Mouse (Mus musculus) spleen, postnatal 36 days (tissue): ENCODE measurements at regions not wholly inside any gene's neighbourhood (a gene's known extent, or its start where the extent isn't known, plus 50 kb on each side); places are given as distances from the start of the nearest gene placed in this dataset.

Experiments
- DNase-seq, 2 experiments: peaks; one replicate each; pipeline ENCODE4 v3.0.0; 2022; ENCODE audit warnings: low spot score in 2 of 2, mixed read lengths in 1 of 2

- DNase-seq, result no peak
Observed at GRCm38 (mm10) chr5:39173491-39173890, 296.9 kb upstream of the Clnk start.

DNA sequence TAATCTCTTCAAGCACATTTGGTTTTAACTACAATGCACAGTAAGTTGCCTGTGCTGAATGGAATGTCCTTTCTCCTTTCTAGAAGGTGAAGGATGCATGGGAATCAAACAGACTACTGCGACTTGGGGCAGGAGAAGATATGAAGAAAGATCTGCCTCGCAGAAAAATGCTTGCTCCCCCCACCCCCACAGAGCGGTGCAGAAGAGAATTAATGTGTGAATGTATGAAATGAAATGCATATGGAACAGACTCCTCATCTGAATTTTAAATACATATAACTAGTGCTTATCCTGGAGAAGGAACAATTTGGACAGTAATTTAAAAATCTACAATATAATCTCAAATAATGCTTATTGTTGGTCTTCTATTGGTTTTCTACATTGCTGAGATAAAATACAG is 283.0 kb upstream of the Clnk start:
- no peak for DNase-seq

DNA sequence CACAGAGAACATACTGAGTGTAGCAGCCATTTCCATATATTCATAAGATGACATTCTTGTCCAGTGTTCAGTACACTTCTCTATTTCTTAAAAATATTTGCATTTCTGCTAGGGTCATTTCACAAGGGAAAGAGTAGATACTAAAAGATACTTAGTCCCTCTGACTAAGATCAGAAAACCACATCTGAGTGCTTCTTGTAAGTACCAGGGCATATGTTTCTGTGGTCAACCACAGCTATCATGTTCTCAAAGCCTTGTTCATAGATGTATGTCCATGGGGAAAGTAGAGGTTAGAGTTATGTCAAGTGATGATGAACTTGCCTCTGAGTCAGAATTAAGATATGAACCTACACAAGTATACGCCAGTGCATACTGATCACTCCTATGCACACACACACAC is 279.2 kb upstream of the Clnk start:
- peak; percentile 5 to 6 for DNase-seq

- DNase-seq, result peak; percentile 9 to 15
Observed at GRCm38 (mm10) chr5:39153291-39153794, 276.7 kb upstream of the Clnk start.

DNA sequence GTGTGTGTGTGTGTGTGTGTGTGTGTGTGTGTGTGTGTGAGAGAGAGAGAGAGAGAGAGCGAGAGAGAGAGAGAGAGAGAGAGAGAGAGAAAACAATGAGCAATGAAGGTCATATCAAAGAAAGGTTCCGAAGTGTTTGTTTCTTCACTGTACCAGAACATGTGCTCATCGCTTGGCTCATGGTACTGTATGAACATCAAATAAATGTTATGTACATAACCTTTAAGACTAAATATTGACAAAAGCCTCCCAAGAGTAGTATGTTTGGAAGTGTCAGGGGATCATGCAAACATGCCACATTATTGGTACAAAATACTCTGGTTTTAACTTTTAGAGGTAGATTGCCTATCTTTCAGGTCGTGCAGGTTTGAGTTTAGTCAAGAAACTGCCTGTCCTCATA is 275.3 kb upstream of the Clnk start:
- DNase-seq, result no peak

DNA sequence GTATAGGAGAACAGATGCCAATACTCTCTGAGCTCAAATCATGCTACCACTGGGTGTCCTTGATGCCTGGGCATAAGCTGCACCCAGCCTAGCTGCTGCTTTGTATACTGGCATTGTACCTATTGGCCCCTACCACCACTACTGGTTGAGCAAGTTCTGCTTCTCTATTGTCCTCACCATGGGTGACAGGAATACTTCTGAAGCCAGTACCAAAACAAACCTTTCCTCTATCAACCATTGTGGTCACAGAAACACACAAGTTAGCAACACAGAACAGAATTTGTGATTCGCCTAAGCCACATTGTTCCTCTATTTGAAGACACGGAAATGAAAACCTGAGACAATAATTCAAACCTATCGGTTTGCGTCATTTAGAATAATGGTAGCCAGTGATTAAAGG is 274.3 kb upstream of the Clnk start:
- DNase-seq, result peak in 1 of 2 experiments; percentile 1

GRCm38 (mm10) chr5:39145658-39146057 is 269.0 kb upstream of the Clnk start:
- no peak for DNase-seq

DNA sequence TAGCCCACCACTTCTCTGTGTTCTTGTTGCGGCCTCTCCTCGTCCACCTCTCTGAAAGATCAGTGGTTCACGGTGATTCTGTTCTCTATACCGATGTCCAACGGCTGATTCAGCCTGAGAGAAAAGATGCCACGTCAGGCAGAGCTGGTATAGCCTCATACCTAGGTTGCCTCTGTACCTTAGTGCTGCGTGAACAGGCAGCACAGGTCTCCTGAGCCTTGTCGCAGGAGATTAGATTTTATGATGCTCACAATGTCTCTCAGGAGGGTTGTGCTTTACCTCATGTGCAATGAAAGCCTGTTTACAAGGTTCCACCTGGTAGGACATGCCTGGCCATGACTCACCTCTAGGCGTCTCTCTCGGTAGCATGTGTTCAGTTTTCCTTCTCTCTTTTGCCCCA is 267.6 kb upstream of the Clnk start:
- no peak for DNase-seq

DNA sequence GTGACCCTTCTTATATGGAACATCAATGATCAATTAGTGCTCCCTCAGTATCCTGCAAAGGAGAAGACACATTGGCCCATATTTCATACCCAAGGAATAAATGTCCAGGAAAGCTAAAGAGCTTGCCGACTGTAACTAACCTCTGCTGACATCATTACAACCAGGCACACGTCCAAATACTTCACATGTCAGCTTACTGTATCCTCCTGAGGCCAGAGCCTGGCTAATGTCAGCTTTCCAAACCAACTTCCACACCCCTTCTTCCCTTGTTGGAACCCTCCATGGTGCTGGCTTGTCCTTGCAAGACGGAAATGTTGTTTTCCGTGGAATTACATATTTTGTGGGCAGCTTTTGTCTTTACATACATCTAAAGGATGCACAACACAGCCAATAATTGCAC is 267.0 kb upstream of the Clnk start:
- no peak for DNase-seq

DNA sequence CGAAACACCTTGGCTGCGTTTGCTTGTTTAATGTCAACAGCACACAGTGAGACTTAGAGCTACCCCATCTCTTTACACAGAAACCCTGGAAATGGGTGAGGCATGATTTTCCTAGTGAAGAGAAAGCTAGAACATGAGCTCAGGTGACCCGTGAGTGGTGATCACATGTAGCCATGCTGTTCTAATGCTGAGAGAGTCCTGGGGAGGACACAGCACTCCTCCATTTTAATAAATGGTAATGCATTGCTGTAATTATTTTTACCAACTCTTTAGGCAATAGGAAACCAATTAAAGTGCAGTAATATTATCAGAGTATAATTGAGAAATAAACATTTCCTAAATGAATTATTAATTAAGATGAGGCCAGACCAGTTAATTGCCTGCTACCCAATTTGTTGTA is 261.8 kb upstream of the Clnk start:
- DNase-seq, result no peak

- DNase-seq, result no peak
Observed at GRCm38 (mm10) chr5:39128931-39129330, 252.3 kb upstream of the Clnk start.

GRCm38 (mm10) chr5:39126833-39127232 is 250.2 kb upstream of the Clnk start:
- DNase-seq, result no peak

DNA sequence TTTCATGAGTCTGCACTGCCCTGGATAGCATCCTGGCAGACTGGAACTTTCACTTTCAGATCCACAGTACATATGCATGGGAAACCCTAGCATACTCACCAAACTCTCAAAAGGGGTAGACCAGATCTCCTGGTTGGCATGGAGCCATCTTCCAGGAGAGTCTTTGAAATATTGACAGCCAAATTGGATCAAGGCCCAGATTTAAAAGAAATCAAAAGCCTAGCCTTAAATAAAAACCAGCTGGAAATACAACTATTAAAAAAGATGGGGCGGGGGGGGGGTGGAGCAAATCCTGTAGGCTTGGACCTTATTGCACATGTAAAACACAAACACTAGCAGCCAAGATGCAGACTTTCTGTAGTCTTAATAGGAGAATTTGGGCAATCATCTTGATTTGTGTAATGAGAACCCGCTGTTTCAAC is 249.7 kb upstream of the Clnk start:
- no peak for DNase-seq

DNA sequence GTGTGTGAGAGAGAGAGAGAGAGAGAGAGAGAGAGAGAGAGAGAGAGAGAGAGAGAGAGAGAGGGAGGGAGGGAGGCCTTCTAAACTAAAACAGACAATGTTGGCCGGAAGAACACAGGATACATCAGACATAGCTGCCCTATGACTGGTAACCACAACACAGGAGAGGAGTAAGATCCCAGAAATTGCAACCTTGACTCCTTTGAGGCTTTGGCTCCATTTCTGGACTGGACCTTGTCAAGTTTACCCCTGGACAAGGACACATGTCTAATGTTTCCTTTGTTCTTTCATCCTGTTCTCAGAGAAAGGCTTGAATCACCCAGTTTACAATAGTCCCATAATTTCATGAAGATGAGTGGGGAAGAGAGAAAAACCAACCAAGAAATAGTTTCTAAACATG is 233.7 kb upstream of the Clnk start:
- no peak for DNase-seq

DNA sequence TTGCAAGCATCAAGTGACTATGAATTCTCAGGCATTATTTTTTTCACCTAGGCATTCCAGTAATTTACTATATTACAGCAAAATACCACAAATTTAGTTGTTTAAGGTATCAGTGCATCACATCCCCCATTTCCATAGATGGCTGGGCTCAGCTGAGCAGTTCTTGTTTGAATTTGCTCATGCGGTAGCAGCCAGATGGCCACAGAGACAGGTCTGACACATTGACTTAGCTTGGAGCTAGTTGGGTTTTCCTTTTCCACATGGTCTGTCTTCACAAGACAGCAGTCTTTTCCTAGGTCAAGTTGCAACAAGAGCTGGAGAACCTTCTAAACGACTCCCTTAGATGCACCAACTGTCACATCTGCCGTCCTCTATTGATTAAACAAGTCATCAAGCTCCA is 232.9 kb upstream of the Clnk start:
- DNase-seq, result no peak

- peak; percentile 17 to 21 for DNase-seq
Observed at GRCm38 (mm10) chr5:39099113-39099512, 222.5 kb upstream of the Clnk start.

- no peak for DNase-seq
Observed at GRCm38 (mm10) chr5:39094875-39095274, 218.3 kb upstream of the Clnk start.

- DNase-seq, result no peak
Observed at GRCm38 (mm10) chr5:39076555-39077178, 200.1 kb upstream of the Clnk start.

GRCm38 (mm10) chr5:39069683-39070082 is 193.1 kb upstream of the Clnk start:
- no peak for DNase-seq

DNA sequence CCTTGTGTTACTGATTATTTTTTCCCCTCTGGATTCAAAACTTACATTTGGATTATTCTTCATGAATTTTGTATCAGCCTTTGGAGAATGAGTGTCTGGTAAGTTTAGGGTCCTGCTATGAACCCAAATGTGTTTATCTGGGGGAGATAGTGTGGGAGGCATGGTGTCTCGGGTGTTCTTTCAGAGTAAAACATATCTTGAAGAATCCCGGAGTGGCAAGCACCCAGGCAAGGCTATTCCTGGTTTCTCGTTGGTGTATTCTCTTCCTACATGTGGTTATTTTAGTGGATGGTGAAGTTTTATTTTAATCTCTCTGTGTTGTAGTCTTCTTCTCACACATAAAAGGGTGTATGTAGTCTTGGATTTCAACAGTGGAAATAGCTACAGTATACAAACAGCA is 186.4 kb upstream of the Clnk start:
- DNase-seq, result no peak

GRCm38 (mm10) chr5:39052490-39053250 is 176.1 kb upstream of the Clnk start:
- no peak for DNase-seq

- no peak for DNase-seq
Observed at GRCm38 (mm10) chr5:39050512-39050911, 173.9 kb upstream of the Clnk start.

- DNase-seq, result no peak
Observed at GRCm38 (mm10) chr5:39049141-39049540, 172.5 kb upstream of the Clnk start.
